Mouse (Mus musculus): ENCODE measurements around the gene Nrn1l.

The Nrn1l gene

DNA sequence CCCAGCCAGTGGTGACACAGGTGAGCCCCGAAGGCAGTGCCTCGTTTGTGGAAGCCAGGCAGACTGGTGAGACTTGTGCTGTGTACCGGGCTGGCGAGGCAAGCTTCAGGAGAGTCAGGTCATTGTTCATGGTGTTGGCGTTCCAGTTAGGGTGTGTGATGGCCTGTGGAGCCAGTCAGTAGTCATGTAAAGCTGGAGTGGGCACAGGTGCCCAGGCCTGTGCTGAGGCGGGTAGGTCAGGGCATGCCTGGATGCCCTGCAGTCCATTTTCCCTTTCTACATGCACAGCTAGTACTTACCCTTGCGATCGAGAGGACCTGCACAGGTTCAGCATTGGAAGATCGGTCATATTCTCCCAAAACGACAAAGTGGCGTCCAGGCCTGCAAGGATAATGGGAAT lies 39.2 kb downstream of the Nrn1l start:
- POLR2A ChIA-PET, result interaction anchor here in 1 of 4 experiments (1.3 to 1.4 kb wide), 2 partner anchors 32 to 67 kb away, joined by 3 read pairs; partner anchors contain the start of gene Pskh1
- CTCF ChIA-PET, result interaction anchor here in 2 of 4 experiments (1.0 to 1.4 kb wide), 2 partner anchors 44 to 97 kb away, joined by 3 to 5 read pairs; no protein-coding TSS in a partner anchor

DNA sequence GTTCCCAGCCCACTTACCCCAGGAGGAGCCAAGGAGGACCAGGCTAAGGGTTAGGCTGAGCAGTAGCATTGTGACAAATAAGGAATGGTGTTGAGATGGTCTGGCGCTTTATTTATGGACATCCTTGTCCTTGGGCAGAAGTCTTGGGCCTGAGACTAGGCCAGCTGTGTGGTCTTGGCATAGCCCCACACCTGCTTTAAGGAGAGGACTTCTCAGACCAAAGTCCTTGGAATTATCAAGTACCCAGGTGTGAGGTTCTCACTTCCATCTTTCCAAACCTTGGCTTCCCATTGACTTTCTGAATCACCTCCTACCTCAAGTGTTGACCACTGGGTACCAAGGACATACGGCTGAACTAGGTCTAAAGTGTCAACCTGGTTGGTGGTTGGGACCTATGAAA lies 40.4 kb downstream of the Nrn1l start, which contains the start of gene Ctrl:
Gene Ctrl, minus strand, starts transcription at position 101 of the 400 bp plus-strand sequence.
- ChIA-PET CTCF (no interaction called here), POLR2A (interaction anchor here in 2 of 4 experiments (0.7 to 1.3 kb wide), 3 partner anchors 9 to 619 kb away, joined by 3 to 5 read pairs (median 3); partner anchors contain the start of gene Pskh1 (in 1 of the 2))

GRCm38 (mm10) chr8:105935105-105935504 lies 41.7 kb downstream of the Nrn1l start:
- CTCF ChIA-PET, result interaction anchor here in 1 of 4 experiments (1.2 kb wide), 1 partner anchor 221 kb away, joined by 3 read pairs; no protein-coding TSS in a partner anchor
- POLR2A ChIA-PET, result interaction anchor here in 2 of 4 experiments (0.8 to 2.8 kb wide), 3 partner anchors 8 to 44 kb away, joined by 5 to 21 read pairs (median 16); no protein-coding TSS in a partner anchor

GRCm38 (mm10) chr8:105935863-105936603 lies 42.7 kb downstream of the Nrn1l start:
- ChIA-PET POLR2A (interaction anchor here (0.5 to 2.8 kb wide), 27 partner anchors 9 to 341 kb away, joined by 3 to 21 read pairs (median 4); partner anchors contain the start of genes Agrp (in 1 of the 4), Edc4 (in 1 of the 4), Nfatc3 (in 1 of the 4) and Nutf2 (in 1 of the 4)), CTCF (interaction anchor here in 3 of 4 experiments (0.6 to 1.5 kb wide), 6 partner anchors 44 to 925 kb away, joined by 3 to 8 read pairs (median 4); no protein-coding TSS in a partner anchor)

GRCm38 (mm10) chr8:105936866-105937475 lies 43.6 kb downstream of the Nrn1l start:
- POLR2A ChIA-PET, result interaction anchor here (0.5 to 2.8 kb wide), 41 partner anchors 9 to 300 kb away, joined by 3 to 21 read pairs (median 4); partner anchors contain the start of genes Edc4 (in 2 of the 4), Nutf2 (in 2 of the 4), Acd (in 1 of the 4) and Agrp (in 1 of the 4)
- CTCF ChIA-PET, result interaction anchor here in 3 of 4 experiments (0.6 to 1.5 kb wide), 10 partner anchors 12 to 926 kb away, joined by 3 to 8 read pairs (median 3); no protein-coding TSS in a partner anchor

GRCm38 (mm10) chr8:105937496-105938305 lies 44.3 kb downstream of the Nrn1l start:
- CTCF ChIA-PET, result interaction anchor here in 3 of 4 experiments (0.7 to 1.5 kb wide), 6 partner anchors 13 to 341 kb away, joined by 3 to 4 read pairs (median 3); no protein-coding TSS in a partner anchor
- POLR2A ChIA-PET, result interaction anchor here (0.6 to 2.8 kb wide), 29 partner anchors 9 to 300 kb away, joined by 3 to 21 read pairs (median 5); partner anchors contain the start of genes Edc4 (in 2 of the 4), Nutf2 (in 2 of the 4), Acd (in 1 of the 4) and Agrp (in 1 of the 4)

- CTCF ChIA-PET, result interaction anchor here in 1 of 4 experiments (0.6 kb wide), 1 partner anchor 56 kb away, joined by 4 read pairs; no protein-coding TSS in a partner anchor
- POLR2A ChIA-PET, result interaction anchor here in 1 of 4 experiments (0.8 to 1.1 kb wide), 4 partner anchors 8 to 139 kb away, joined by 3 to 8 read pairs (median 3); no protein-coding TSS in a partner anchor
Observed at GRCm38 (mm10) chr8:105938306-105938669, 44.9 kb downstream of the Nrn1l start, which contains the start of gene Psmb10. Gene Psmb10 (minus strand): TSS chr8:105938444.

GRCm38 (mm10) chr8:105942026-105942425 lies 48.7 kb downstream of the Nrn1l start:
- ChIA-PET POLR2A (interaction anchor here in 2 of 4 experiments (0.5 to 1.5 kb wide), 6 partner anchors 11 to 114 kb away, joined by 3 to 4 read pairs (median 3); partner anchors contain the start of gene Nrn1l (in 1 of the 2)), CTCF (interaction anchor here in 2 of 4 experiments (1.4 to 1.5 kb wide), 2 partner anchors 11 to 171 kb away, joined by 3 read pairs; no protein-coding TSS in a partner anchor)

- POLR2A ChIA-PET, result interaction anchor here in 2 of 4 experiments (0.5 to 1.5 kb wide), 4 partner anchors 16 to 113 kb away, joined by 3 to 4 read pairs (median 4); no protein-coding TSS in a partner anchor
- CTCF ChIA-PET, result interaction anchor here in 1 of 4 experiments (0.6 to 1.4 kb wide), 2 partner anchors 12 to 13 kb away, joined by 3 read pairs; no protein-coding TSS in a partner anchor
Observed at GRCm38 (mm10) chr8:105942542-105942941, 49.2 kb downstream of the Nrn1l start.

GRCm38 (mm10) chr8:105943321-105943739 lies 50.0 kb downstream of the Nrn1l start, which contains the start of gene Lcat:
Gene Lcat (minus strand): TSS chr8:105943382.
- ChIA-PET CTCF (interaction anchor here in 1 of 4 experiments (0.6 kb wide), 1 partner anchor 12 kb away, joined by 3 read pairs; no protein-coding TSS in a partner anchor), POLR2A (interaction anchor here in 2 of 4 experiments (1.1 to 1.5 kb wide), 4 partner anchors 13 to 282 kb away, joined by 3 to 4 read pairs (median 4); no protein-coding TSS in a partner anchor)
